Mouse (Mus musculus): ENCODE measurements around the gene Pard3. TPM values are rescaled to one million over a fixed set of nuclear protein-coding genes. Genes with fewer than 3 reads are reported as not detected.

Gene Pard3
- polyA plus RNA-seq, 1 experiment from 2014 or later: 27.3 TPM

GRCm38 (mm10) chr8:127058759-127059158, 4.9 kb upstream of the Pard3 start:
- Histone ChIP-seq H3K27me3 (ENCODE audit: control insufficient read depth, insufficient read depth, low read length) (no peaks in the 10 kb centered on the region), H3K9ac (replicated peaks; ENCODE audit: low read length) (no peak overlapping the region), H3K4me3 (replicated peaks; ENCODE audit: low read depth, low read length) (no peak overlapping the region), H3K4me1 (ENCODE audit: control insufficient read depth, insufficient read depth, low read length) (peaks cover 9% of the 10 kb centered on the region), H3K9me3 (ENCODE audit: control insufficient read depth, low read length) (no peaks in the 10 kb centered on the region), H3K4me2 (ENCODE audit: low read length) (no peak overlapping the region), H3K27ac (replicated peaks; ENCODE audit: low read depth, low read length) (no peak overlapping the region), H3K36me3 (ENCODE audit: control insufficient read depth, insufficient read depth, low read length) (no peaks in the 10 kb centered on the region)
- no peak for ATAC-seq (ENCODE audit: low FRiP score, low TSS enrichment)
- WGBS: 93% methylated on average over 2 of the region's 2 CpGs
- no peak for DNase-seq

GRCm38 (mm10) chr8:127059826-127060225, 3.9 kb upstream of the Pard3 start:
- Histone ChIP-seq H3K4me1 (ENCODE audit: control insufficient read depth, insufficient read depth, low read length) (peaks cover 9% of the 10 kb centered on the region), H3K4me2 (ENCODE audit: low read length) (no peak overlapping the region), H3K9ac (replicated peaks; ENCODE audit: low read length) (no peak overlapping the region), H3K36me3 (ENCODE audit: control insufficient read depth, insufficient read depth, low read length) (no peaks in the 10 kb centered on the region), H3K27me3 (ENCODE audit: control insufficient read depth, insufficient read depth, low read length) (no peaks in the 10 kb centered on the region), H3K4me3 (replicated peaks; ENCODE audit: low read depth, low read length) (no peak overlapping the region), H3K27ac (replicated peaks; ENCODE audit: low read depth, low read length) (no peak overlapping the region), H3K9me3 (ENCODE audit: control insufficient read depth, low read length) (no peaks in the 10 kb centered on the region)
- DNase-seq: no peak
- no peak for ATAC-seq (ENCODE audit: low FRiP score, low TSS enrichment)
- WGBS: 76% methylated on average over 2 of the region's 2 CpGs

DNA sequence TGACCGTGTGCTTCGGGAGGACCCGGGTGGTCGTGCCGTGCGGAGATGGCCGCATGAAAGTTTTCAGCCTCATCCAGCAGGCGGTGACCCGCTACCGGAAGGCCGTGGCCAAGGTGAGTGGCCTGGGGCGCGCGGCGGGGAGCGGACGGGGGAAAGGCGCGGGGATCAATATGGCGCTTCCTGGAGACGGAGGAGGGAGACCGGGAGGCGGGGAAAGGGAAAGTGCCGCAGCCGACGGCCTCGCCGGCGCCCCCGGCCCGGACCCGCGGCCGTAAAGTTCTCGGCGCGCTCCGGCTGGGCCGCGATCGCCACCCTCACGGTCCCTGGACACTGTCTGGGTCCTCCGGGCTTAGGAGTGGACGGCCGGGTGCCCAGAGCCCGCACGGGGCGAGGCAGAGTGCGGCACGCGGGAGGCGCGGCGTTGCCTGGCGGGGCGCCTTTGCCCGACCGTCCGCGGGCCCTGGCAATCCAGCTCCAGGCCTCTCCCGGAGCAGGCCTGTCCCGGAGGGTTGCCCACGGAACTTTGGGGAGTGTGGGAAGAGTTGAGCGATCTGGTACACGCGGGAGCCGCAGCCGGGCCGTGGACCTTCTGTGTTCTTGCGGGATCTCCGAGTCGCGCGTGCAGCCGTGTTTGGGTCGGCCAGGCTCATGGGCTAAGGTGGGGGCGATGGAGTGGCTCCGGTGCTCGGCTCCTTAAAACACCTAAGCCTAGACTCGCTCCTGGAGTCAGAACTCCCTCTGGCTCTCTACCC, 844 bp downstream of the Pard3 start:
- no peaks in the 10 kb centered on the region for H3K9me3 ChIP-seq (ENCODE audit: control insufficient read depth, low read length)
- no peaks in the 10 kb centered on the region for H3K36me3 ChIP-seq (ENCODE audit: control insufficient read depth, insufficient read depth, low read length)
- peaks cover 19% of the 10 kb centered on the region for H3K4me1 ChIP-seq (ENCODE audit: control insufficient read depth, insufficient read depth, low read length)
- H3K27ac ChIP-seq (replicated peaks; ENCODE audit: low read depth, low read length): peak overlapping the region; percentile 92
- H3K9ac ChIP-seq (replicated peaks; ENCODE audit: low read length): peak overlapping the region; percentile 86
- DNase-seq (peak; percentile 72), ATAC-seq (ENCODE audit: low FRiP score, low TSS enrichment) (peak; percentile 75)
- no peaks in the 10 kb centered on the region for H3K27me3 ChIP-seq (ENCODE audit: control insufficient read depth, insufficient read depth, low read length)
- under 1% methylated on average over 78 of the region's 80 CpGs for WGBS
- H3K4me2 ChIP-seq (ENCODE audit: low read length): peak overlapping the region; percentile 72
- H3K4me3 ChIP-seq (replicated peaks; ENCODE audit: low read depth, low read length): peak overlapping the region; percentile 90

- no peaks in the 10 kb centered on the region for H3K36me3 ChIP-seq (ENCODE audit: control insufficient read depth, insufficient read depth, low read length)
- H3K27me3 ChIP-seq (ENCODE audit: control insufficient read depth, insufficient read depth, low read length): no peaks in the 10 kb centered on the region
- peak overlapping the region; percentile 72 for H3K4me2 ChIP-seq (ENCODE audit: low read length)
- DNase-seq: no peak
- H3K27ac ChIP-seq (replicated peaks; ENCODE audit: low read depth, low read length): peak overlapping the region; percentile 92
- peak overlapping the region; percentile 90 for H3K4me3 ChIP-seq (replicated peaks; ENCODE audit: low read depth, low read length)
- 2% methylated on average over 10 of the region's 10 CpGs for WGBS
- H3K9ac ChIP-seq (replicated peaks; ENCODE audit: low read length): peak overlapping the region; percentile 86
- ATAC-seq (ENCODE audit: low FRiP score, low TSS enrichment): no peak
- peaks cover 19% of the 10 kb centered on the region for H3K4me1 ChIP-seq (ENCODE audit: control insufficient read depth, insufficient read depth, low read length)
- H3K9me3 ChIP-seq (ENCODE audit: control insufficient read depth, low read length): no peaks in the 10 kb centered on the region
These were observed 1.4 kb downstream of the Pard3 start for GRCm38 (mm10) chr8:127065113-127065473.

- Histone ChIP-seq H3K4me1 (ENCODE audit: control insufficient read depth, insufficient read depth, low read length) (peaks cover 19% of the 10 kb centered on the region), H3K4me3 (replicated peaks; ENCODE audit: low read depth, low read length) (peak overlapping the region; percentile 90), H3K36me3 (ENCODE audit: control insufficient read depth, insufficient read depth, low read length) (no peaks in the 10 kb centered on the region), H3K9ac (replicated peaks; ENCODE audit: low read length) (peak overlapping the region; percentile 86; the same call in 1 of the 2 replicates), H3K9me3 (ENCODE audit: control insufficient read depth, low read length) (no peaks in the 10 kb centered on the region), H3K27me3 (ENCODE audit: control insufficient read depth, insufficient read depth, low read length) (no peaks in the 10 kb centered on the region), H3K27ac (replicated peaks; ENCODE audit: low read depth, low read length) (no peak overlapping the region), H3K4me2 (ENCODE audit: low read length) (peak overlapping the region; percentile 72)
- 54% methylated on average over 1 of the region's 1 CpGs for WGBS
- DNase-seq (no peak), ATAC-seq (ENCODE audit: low FRiP score, low TSS enrichment) (no peak)
These were observed 2.1 kb downstream of the Pard3 start for GRCm38 (mm10) chr8:127065791-127066190.

- Histone ChIP-seq H3K9me3 (ENCODE audit: control insufficient read depth, low read length) (no peaks in the 10 kb centered on the region), H3K27ac (replicated peaks; ENCODE audit: low read depth, low read length) (no peak overlapping the region), H3K36me3 (ENCODE audit: control insufficient read depth, insufficient read depth, low read length) (no peaks in the 10 kb centered on the region), H3K9ac (replicated peaks; ENCODE audit: low read length) (no peak overlapping the region), H3K4me2 (ENCODE audit: low read length) (no peak overlapping the region), H3K27me3 (ENCODE audit: control insufficient read depth, insufficient read depth, low read length) (no peaks in the 10 kb centered on the region), H3K4me1 (ENCODE audit: control insufficient read depth, insufficient read depth, low read length) (peaks cover 19% of the 10 kb centered on the region), H3K4me3 (replicated peaks; ENCODE audit: low read depth, low read length) (no peak overlapping the region)
- no peak for ATAC-seq (ENCODE audit: low FRiP score, low TSS enrichment)
- no peak for DNase-seq
These were observed 2.8 kb downstream of the Pard3 start for GRCm38 (mm10) chr8:127066501-127066900.

- Histone ChIP-seq H3K9ac (replicated peaks; ENCODE audit: low read length) (no peak overlapping the region), H3K4me3 (replicated peaks; ENCODE audit: low read depth, low read length) (no peak overlapping the region), H3K27ac (replicated peaks; ENCODE audit: low read depth, low read length) (no peak overlapping the region), H3K9me3 (ENCODE audit: control insufficient read depth, low read length) (no peaks in the 10 kb centered on the region), H3K27me3 (ENCODE audit: control insufficient read depth, insufficient read depth, low read length) (no peaks in the 10 kb centered on the region), H3K4me2 (ENCODE audit: low read length) (no peak overlapping the region), H3K4me1 (ENCODE audit: control insufficient read depth, insufficient read depth, low read length) (peaks cover 19% of the 10 kb centered on the region), H3K36me3 (ENCODE audit: control insufficient read depth, insufficient read depth, low read length) (no peaks in the 10 kb centered on the region)
- no peak for ATAC-seq (ENCODE audit: low FRiP score, low TSS enrichment)
- no peak for DNase-seq
- 84% methylated on average over 3 of the region's 3 CpGs for WGBS
These were observed 5.0 kb downstream of the Pard3 start for GRCm38 (mm10) chr8:127068719-127069118.

DNA sequence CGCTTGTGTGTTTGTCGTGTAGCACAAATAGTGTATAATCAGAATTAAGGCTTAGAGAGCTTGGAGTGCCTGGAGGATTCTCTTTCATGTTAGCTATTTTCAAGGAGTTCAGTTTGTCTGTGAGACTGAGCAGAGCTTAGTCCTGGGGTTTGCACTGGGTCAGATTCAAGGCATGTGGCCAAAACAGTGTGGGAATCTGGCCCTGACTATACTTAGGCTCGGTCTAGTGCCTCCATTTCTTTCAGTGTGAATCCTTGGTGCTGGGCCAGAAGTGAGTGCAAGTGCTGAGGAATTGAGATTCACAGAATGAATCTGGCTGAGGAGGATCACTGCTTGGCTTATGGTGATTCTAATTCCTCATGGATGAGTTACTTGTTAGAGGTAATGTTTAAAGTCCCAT, 6.5 kb downstream of the Pard3 start:
- no peak overlapping the region for H3K27ac ChIP-seq (replicated peaks; ENCODE audit: low read depth, low read length)
- no peak overlapping the region for H3K4me3 ChIP-seq (replicated peaks; ENCODE audit: low read depth, low read length)
- no peaks in the 10 kb centered on the region for H3K9me3 ChIP-seq (ENCODE audit: control insufficient read depth, low read length)
- peak; percentile 61 for DNase-seq
- no peaks in the 10 kb centered on the region for H3K27me3 ChIP-seq (ENCODE audit: control insufficient read depth, insufficient read depth, low read length)
- no peak overlapping the region for H3K4me2 ChIP-seq (ENCODE audit: low read length)
- 63% methylated on average over 3 of the region's 3 CpGs for WGBS
- no peaks in the 10 kb centered on the region for H3K36me3 ChIP-seq (ENCODE audit: control insufficient read depth, insufficient read depth, low read length)
- peaks cover 19% of the 10 kb centered on the region for H3K4me1 ChIP-seq (ENCODE audit: control insufficient read depth, insufficient read depth, low read length)
- no peak for ATAC-seq (ENCODE audit: low FRiP score, low TSS enrichment)
- H3K9ac ChIP-seq (replicated peaks; ENCODE audit: low read length): no peak overlapping the region

- no peak for ATAC-seq (ENCODE audit: low FRiP score, low TSS enrichment)
- 66% methylated on average over 5 of the region's 5 CpGs for WGBS
- Histone ChIP-seq H3K4me2 (ENCODE audit: low read length) (no peak overlapping the region), H3K27ac (replicated peaks; ENCODE audit: low read depth, low read length) (0 out of 2 replicates have a peak overlapping the region, but pooled peaks have one; percentile 26), H3K27me3 (ENCODE audit: control insufficient read depth, insufficient read depth, low read length) (no peaks in the 10 kb centered on the region), H3K4me3 (replicated peaks; ENCODE audit: low read depth, low read length) (no peak overlapping the region), H3K9ac (replicated peaks; ENCODE audit: low read length) (no peak overlapping the region), H3K4me1 (ENCODE audit: control insufficient read depth, insufficient read depth, low read length) (peaks cover 8% of the 10 kb centered on the region), H3K36me3 (ENCODE audit: control insufficient read depth, insufficient read depth, low read length) (no peaks in the 10 kb centered on the region), H3K9me3 (ENCODE audit: control insufficient read depth, low read length) (no peaks in the 10 kb centered on the region)
- DNase-seq: no peak
These were observed 9.4 kb downstream of the Pard3 start for GRCm38 (mm10) chr8:127073052-127073618.

Data from midbrain, embryonic 14.5 days (tissue).